Mouse (Mus musculus): Measurements from ENCODE around the gene Mcat. TPM values are rescaled to one million over a fixed set of nuclear protein-coding genes. Genes with fewer than 3 reads are reported as not detected.
A peak's percentile ranks its signal among the peaks of the same experiment; 100 is the strongest.

Mcat gene
- 39.1 and 42.6 TPM in 2 replicates for polyA plus RNA-seq (2016; fragmentation: Nextera tagmentation; extraction: Ambion mirVana)

DNA sequence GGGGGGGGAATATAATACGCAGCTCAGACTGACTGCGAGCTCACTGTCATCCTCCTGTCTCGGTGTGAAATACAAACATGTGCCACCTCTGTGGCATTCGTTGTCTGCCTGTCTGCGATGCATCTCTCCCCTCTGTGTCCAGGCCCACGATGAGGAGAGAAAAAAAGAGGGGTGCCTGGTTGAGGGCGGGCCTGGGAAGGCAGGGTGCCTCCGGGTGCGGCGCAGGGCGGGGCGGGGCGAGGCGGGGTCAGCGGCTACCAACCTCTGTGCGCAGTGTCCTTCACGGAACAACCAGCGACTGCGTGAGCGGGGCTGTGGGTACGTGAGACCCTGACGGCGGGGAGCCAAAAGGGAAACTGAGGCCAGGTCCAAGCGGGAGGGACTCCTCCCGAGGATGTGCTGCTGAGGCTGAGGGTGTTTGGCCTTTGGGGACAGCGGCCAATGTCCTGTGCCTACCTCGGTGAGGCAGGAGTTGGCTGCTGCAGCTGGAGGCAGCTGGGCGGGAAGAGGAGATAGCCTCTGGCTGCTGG lies at the start of gene Mcat, which contains the start of gene Tspo:
Gene Mcat, minus strand, starts transcription at position 461 of the 530 bp plus-strand sequence.
Gene Tspo, plus strand, starts transcription at position 266 of the 530 bp plus-strand sequence.
- Histone ChIP-seq H3K4me1 (peaks cover 15% of the 10 kb centered on the region), H3K9ac (peak within 1 kb of the TSS; percentile 40), H3K27me3 (replicated peaks) (peaks cover 12% of the 10 kb centered on the region; the same call in 1 of the 2 replicates), H3K4me3 (peak within 1 kb of the TSS; percentile 21), H3K4me2 (replicated peaks) (peak within 1 kb of the TSS; percentile 86), H3K36me3 (no peaks in the 10 kb centered on the region), H3K27ac (no peak within 1 kb of the TSS), H3K9me3 (no peaks in the 10 kb centered on the region)
- WGBS: 2% methylated on average over 28 of the region's 28 CpGs
- no peak for ATAC-seq (ENCODE audit: low FRiP score, low read depth)

GRCm38 (mm10) chr15:83607115-83607802 lies 43.7 kb upstream of the Mcat start:
- peak; percentile 21; the same call in 1 of the 2 replicates for ATAC-seq (ENCODE audit: low FRiP score, low read depth)
- 49% methylated on average over 15 of the region's 15 CpGs for WGBS

DNA sequence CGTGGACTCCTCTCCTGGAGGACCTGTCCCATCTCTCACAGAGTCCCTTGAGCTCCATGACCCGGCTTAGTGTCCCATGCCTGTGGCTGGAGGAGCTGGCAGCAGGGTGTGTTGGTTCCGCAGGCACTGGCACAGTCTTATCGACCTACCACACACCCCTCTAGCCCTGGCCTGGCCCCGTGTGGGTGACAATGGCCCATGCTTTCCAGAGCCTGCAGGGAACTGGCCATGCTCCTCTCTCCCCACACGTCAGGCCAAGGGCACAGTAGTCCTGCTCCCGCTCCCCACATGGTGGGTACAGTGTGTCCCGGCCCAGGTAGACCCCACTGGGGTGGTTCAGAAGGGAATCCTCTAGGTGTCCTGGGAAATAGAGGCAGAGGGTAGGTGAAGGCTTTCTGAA lies 43.1 kb upstream of the Mcat start:
- no peaks in the 10 kb centered on the region for H3K9me3 ChIP-seq
- no peak overlapping the region for H3K9ac ChIP-seq
- ATAC-seq (ENCODE audit: low FRiP score, low read depth): no peak
- H3K4me2 ChIP-seq (replicated peaks): no peak overlapping the region
- peaks cover 9% of the 10 kb centered on the region; the same call in 1 of the 2 replicates for H3K36me3 ChIP-seq
- H3K4me1 ChIP-seq: no peaks in the 10 kb centered on the region
- no peaks in the 10 kb centered on the region for H3K27me3 ChIP-seq (replicated peaks)
- 93% methylated on average over 8 of the region's 8 CpGs for WGBS
- no peak overlapping the region for H3K27ac ChIP-seq
- H3K4me3 ChIP-seq: no peak overlapping the region

More at GRCm38 (mm10) chr15:83607115-83607802, 43.7 kb upstream of the Mcat start:
- Histone ChIP-seq H3K27ac (no peak overlapping the region), H3K27me3 (replicated peaks) (no peaks in the 10 kb centered on the region), H3K4me3 (no peak overlapping the region), H3K9ac (no peak overlapping the region), H3K36me3 (peaks cover 13% of the 10 kb centered on the region), H3K4me2 (replicated peaks) (no peak overlapping the region), H3K9me3 (no peaks in the 10 kb centered on the region), H3K4me1 (no peaks in the 10 kb centered on the region)

- H3K4me3 ChIP-seq: no peak overlapping the region
- no peak overlapping the region for H3K9ac ChIP-seq
- H3K9me3 ChIP-seq: no peaks in the 10 kb centered on the region
- H3K4me1 ChIP-seq: no peaks in the 10 kb centered on the region
- no peak for ATAC-seq (ENCODE audit: low FRiP score, low read depth)
- no peak overlapping the region for H3K27ac ChIP-seq
- no peaks in the 10 kb centered on the region for H3K27me3 ChIP-seq (replicated peaks)
- H3K4me2 ChIP-seq (replicated peaks): no peak overlapping the region
- 87% methylated on average over 11 of the region's 11 CpGs for WGBS
- peaks cover 9% of the 10 kb centered on the region; the same call in 1 of the 2 replicates for H3K36me3 ChIP-seq
These were observed 42.6 kb upstream of the Mcat start for GRCm38 (mm10) chr15:83606216-83606615.

- H3K36me3 ChIP-seq: peaks cover 6% of the 10 kb centered on the region; the same call in 1 of the 2 replicates
- no peak overlapping the region for H3K9ac ChIP-seq
- H3K27me3 ChIP-seq (replicated peaks): no peaks in the 10 kb centered on the region
- no peak overlapping the region for H3K4me3 ChIP-seq
- H3K4me1 ChIP-seq: no peaks in the 10 kb centered on the region
- no peak overlapping the region for H3K27ac ChIP-seq
- ATAC-seq (ENCODE audit: low FRiP score, low read depth): no peak
- 91% methylated on average over 7 of the region's 7 CpGs for WGBS
- H3K4me2 ChIP-seq (replicated peaks): no peak overlapping the region
- H3K9me3 ChIP-seq: no peaks in the 10 kb centered on the region
These were observed 39.8 kb upstream of the Mcat start for GRCm38 (mm10) chr15:83603426-83603825.

- WGBS: 88% methylated on average over 1 of the region's 1 CpGs
- H3K4me3 ChIP-seq: no peak overlapping the region
- no peaks in the 10 kb centered on the region for H3K9me3 ChIP-seq
- H3K36me3 ChIP-seq: peaks cover 3% of the 10 kb centered on the region; the same call in 1 of the 2 replicates
- H3K4me1 ChIP-seq: no peaks in the 10 kb centered on the region
- no peaks in the 10 kb centered on the region for H3K27me3 ChIP-seq (replicated peaks)
- no peak for ATAC-seq (ENCODE audit: low FRiP score, low read depth)
- no peak overlapping the region for H3K9ac ChIP-seq
- H3K4me2 ChIP-seq (replicated peaks): no peak overlapping the region
- no peak overlapping the region for H3K27ac ChIP-seq
These were observed 39.4 kb upstream of the Mcat start for GRCm38 (mm10) chr15:83603046-83603396.

DNA sequence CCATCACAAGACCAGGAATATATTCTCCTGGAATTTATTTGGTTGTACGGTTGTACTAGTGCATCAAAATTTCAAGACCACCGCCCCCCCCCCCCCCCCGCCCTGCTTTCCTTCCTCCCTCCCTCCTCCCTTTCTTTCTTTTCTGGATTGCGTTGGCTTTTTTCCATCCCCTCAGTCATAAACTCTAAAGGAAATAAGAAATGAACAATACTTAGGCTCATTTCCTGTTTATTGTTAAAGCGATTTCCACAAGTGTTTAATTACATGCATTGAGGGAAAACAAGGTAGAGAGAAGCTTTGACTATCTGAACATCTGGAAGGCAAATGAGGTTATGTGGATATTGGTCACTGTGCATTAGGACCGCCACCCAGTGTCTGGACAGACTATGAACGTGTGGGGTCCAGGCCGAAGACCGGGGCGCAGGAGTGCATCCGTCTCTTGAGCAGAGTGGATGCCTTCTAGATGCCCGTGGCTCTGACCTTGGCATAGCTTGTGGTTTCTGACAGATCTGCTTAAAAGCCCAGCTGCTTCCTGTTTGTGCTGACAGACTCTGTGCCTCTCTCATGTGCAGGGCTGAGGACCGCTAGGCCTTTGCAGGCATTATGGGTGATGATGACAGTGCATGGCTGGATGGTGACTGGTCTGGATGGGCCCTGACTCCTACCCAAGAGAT lies 38.9 kb upstream of the Mcat start:
- ATAC-seq (ENCODE audit: low FRiP score, low read depth): no peak
- no peak overlapping the region for H3K27ac ChIP-seq
- WGBS: 86% methylated on average over 12 of the region's 13 CpGs
- H3K9ac ChIP-seq: no peak overlapping the region
- H3K27me3 ChIP-seq (replicated peaks): no peaks in the 10 kb centered on the region
- peaks cover 3% of the 10 kb centered on the region; the same call in 1 of the 2 replicates for H3K36me3 ChIP-seq
- H3K9me3 ChIP-seq: no peaks in the 10 kb centered on the region
- no peak overlapping the region for H3K4me3 ChIP-seq
- H3K4me2 ChIP-seq (replicated peaks): no peak overlapping the region
- H3K4me1 ChIP-seq: no peaks in the 10 kb centered on the region

- Histone ChIP-seq H3K4me3 (no peak overlapping the region), H3K27me3 (replicated peaks) (no peaks in the 10 kb centered on the region), H3K4me2 (replicated peaks) (no peak overlapping the region), H3K9me3 (no peaks in the 10 kb centered on the region), H3K27ac (no peak overlapping the region), H3K4me1 (no peaks in the 10 kb centered on the region), H3K36me3 (no peaks in the 10 kb centered on the region), H3K9ac (no peak overlapping the region)
- ATAC-seq (ENCODE audit: low FRiP score, low read depth): no peak
- 82% methylated on average over 4 of the region's 4 CpGs for WGBS
These were observed 37.6 kb upstream of the Mcat start for GRCm38 (mm10) chr15:83601185-83601584.

GRCm38 (mm10) chr15:83596833-83597232 lies 33.2 kb upstream of the Mcat start:
- Histone ChIP-seq H3K4me2 (replicated peaks) (no peak overlapping the region), H3K4me3 (no peak overlapping the region), H3K27me3 (replicated peaks) (no peaks in the 10 kb centered on the region), H3K36me3 (no peaks in the 10 kb centered on the region), H3K27ac (no peak overlapping the region), H3K4me1 (peaks cover 21% of the 10 kb centered on the region), H3K9ac (no peak overlapping the region), H3K9me3 (no peaks in the 10 kb centered on the region)
- 91% methylated on average over 4 of the region's 4 CpGs for WGBS
- ATAC-seq (ENCODE audit: low FRiP score, low read depth): no peak

- peak; percentile 23; the same call in 1 of the 2 replicates for ATAC-seq (ENCODE audit: low FRiP score, low read depth)
- H3K4me2 ChIP-seq (replicated peaks): peak overlapping the region; percentile 78
- no peaks in the 10 kb centered on the region for H3K9me3 ChIP-seq
- H3K4me3 ChIP-seq: peak overlapping the region; percentile 89
- H3K36me3 ChIP-seq: peaks cover 4% of the 10 kb centered on the region; the same call in 1 of the 2 replicates
- peaks cover 21% of the 10 kb centered on the region for H3K4me1 ChIP-seq
- H3K27me3 ChIP-seq (replicated peaks): no peaks in the 10 kb centered on the region
- no peak overlapping the region for H3K27ac ChIP-seq
- peak overlapping the region; percentile 78; the same call in 1 of the 2 replicates for H3K9ac ChIP-seq
- 39% methylated on average over 7 of the region's 7 CpGs for WGBS
These were observed 31.8 kb upstream of the Mcat start for GRCm38 (mm10) chr15:83595364-83595711.

GRCm38 (mm10) chr15:83594513-83595363 lies 31.2 kb upstream of the Mcat start, which contains the start of gene Ttll12:
TSS of gene Ttll12 (minus strand) at chr15:83595157.
- Histone ChIP-seq H3K9ac (peak within 1 kb of the TSS; percentile 78), H3K36me3 (peaks cover 4% of the 10 kb centered on the region; the same call in 1 of the 2 replicates), H3K27ac (0 out of 2 replicates have a peak within 1 kb of the TSS, but pooled peaks have one; percentile 15), H3K4me2 (replicated peaks) (peak within 1 kb of the TSS; percentile 78), H3K4me1 (peaks cover 21% of the 10 kb centered on the region), H3K4me3 (peak within 1 kb of the TSS; percentile 89), H3K9me3 (no peaks in the 10 kb centered on the region), H3K27me3 (replicated peaks) (no peaks in the 10 kb centered on the region)
- peak; percentile 84 for ATAC-seq (ENCODE audit: low FRiP score, low read depth)
- WGBS: under 1% methylated on average over 68 of the region's 68 CpGs
